Comparison of ENCODE assay signal across 1 mouse cellular context in genomic region chr11:97445596-97445995, GRCm38 (mm10).
TF ChIP-seq lines count a peak whose summit lies in the region.

No protein-coding gene starts in this region.

TF ChIP-seq in MEL, 35 proteins besides CTCF, POLR2A, EP300 and RAD21:
- TF ChIP-seq MAZ (IDR thresholded peaks at IDR 0.05; ENCODE audit: low read depth, low read length), result no peak
TF ChIP-seq in MEL: peak in this region for 0.
